Mouse (Mus musculus) induced T-regulatory cell, adult 2 months (primary cell): Measurements from ENCODE around the gene Grm7.

ENCODE experiments used
- DNase-seq: peaks from one replicate; pipeline ENCODE4 v3.0.0-alpha.2; 2012; ENCODE audit warnings: low read depth

Grm7 gene

GRCm38 (mm10) chr6:111368551-111368950 is 723.2 kb downstream of the Grm7 start:
- no peak for DNase-seq

GRCm38 (mm10) chr6:111369013-111369412 is 723.6 kb downstream of the Grm7 start:
- DNase-seq, result no peak

GRCm38 (mm10) chr6:111371581-111372349 is 726.4 kb downstream of the Grm7 start:
- DNase-seq, result no peak

- no peak for DNase-seq
Measured at GRCm38 (mm10) chr6:111372626-111373380, 727.4 kb downstream of the Grm7 start.

- no peak for DNase-seq
Measured at GRCm38 (mm10) chr6:111380710-111381109, 735.3 kb downstream of the Grm7 start.

GRCm38 (mm10) chr6:111408750-111409149 is 763.4 kb downstream of the Grm7 start:
- no peak for DNase-seq

GRCm38 (mm10) chr6:111424737-111425136 is 779.4 kb downstream of the Grm7 start:
- DNase-seq, result no peak

- DNase-seq, result no peak
Measured at GRCm38 (mm10) chr6:111446228-111446627, 800.8 kb downstream of the Grm7 start.

GRCm38 (mm10) chr6:111447851-111448250 is 802.5 kb downstream of the Grm7 start:
- no peak for DNase-seq

- no peak for DNase-seq
Measured at GRCm38 (mm10) chr6:111449054-111449783, 803.8 kb downstream of the Grm7 start.

GRCm38 (mm10) chr6:111481866-111482265 is 836.5 kb downstream of the Grm7 start:
- DNase-seq, result no peak

- DNase-seq, result no peak
Measured at GRCm38 (mm10) chr6:111486081-111486480, 840.7 kb downstream of the Grm7 start.

GRCm38 (mm10) chr6:111487556-111487955 is 842.2 kb downstream of the Grm7 start:
- no peak for DNase-seq

GRCm38 (mm10) chr6:111492166-111492565 is 846.8 kb downstream of the Grm7 start:
- DNase-seq, result no peak

- DNase-seq, result no peak
Measured at GRCm38 (mm10) chr6:111499542-111499941, 854.2 kb downstream of the Grm7 start.

- DNase-seq, result no peak
Measured at GRCm38 (mm10) chr6:111510768-111511459, 865.5 kb downstream of the Grm7 start.

- no peak for DNase-seq
Measured at GRCm38 (mm10) chr6:111512359-111512758, 867.0 kb downstream of the Grm7 start.

GRCm38 (mm10) chr6:111521229-111521628 is 875.8 kb downstream of the Grm7 start:
- no peak for DNase-seq

- DNase-seq, result no peak
Measured at GRCm38 (mm10) chr6:111522122-111522521, 876.7 kb downstream of the Grm7 start.

- no peak for DNase-seq
Measured at GRCm38 (mm10) chr6:111529985-111530384, 884.6 kb downstream of the Grm7 start.

- DNase-seq, result no peak
Measured at GRCm38 (mm10) chr6:111558588-111558987, 913.2 kb downstream of the Grm7 start.

- DNase-seq, result no peak
Measured at GRCm38 (mm10) chr6:111559459-111559858, 914.1 kb downstream of the Grm7 start.
